Mouse (Mus musculus): ENCODE results near the gene Rps6.

- no peak for TF ChIP-seq CTCF (IDR thresholded peaks at IDR 0.05; ENCODE audit: insufficient read depth, low read length)
- TF ChIP-seq POLR2A (IDR thresholded peaks at IDR 0.05; ENCODE audit: borderline replicate concordance, extremely low read depth, low read depth, low read length), result peak; percentile 99
These were observed 17.1 kb upstream of the Rps6 start, which contains the start of gene Acer2 for GRCm38 (mm10) chr4:86874146-86874847.

Data from lung, adult 2 months (tissue).